9 mouse cellular contexts compared by ENCODE assay signal in genomic region chr5:131430109-131430508, GRCm38 (mm10).
DNase-seq lines count a peak whose midpoint lies in the region; ATAC-seq and TF ChIP-seq lines count a peak whose summit lies in the region.
"Had no signal": no experiment of that assay in that cellular context is flagged by ENCODE, and none has a peak within 500 bp of the region (broad histone marks: within the 10 kb centered on the region; RNA-seq: fewer than 3 reads in every experiment).

No protein-coding gene starts in this region.

- no peaks in the 10 kb centered on the region for H3K9me3 ChIP-seq in kidney, postnatal 0 days (replicated peaks; ENCODE audit: low read length)
- H3K9me3 ChIP-seq: embryonic facial prominence, embryonic 15.5 days had no signal

- H3K4me3 ChIP-seq in thymus, adult 2 months (ENCODE audit: control insufficient read depth, insufficient read depth, low read length): no peak overlapping the region
- H3K4me3 ChIP-seq in kidney, postnatal 0 days (replicated peaks; ENCODE audit: low read depth, low read length): no peak overlapping the region
- H3K4me3 ChIP-seq: embryonic facial prominence, embryonic 15.5 days had no signal

- no peak overlapping the region for H3K4me2 ChIP-seq in kidney, postnatal 0 days (ENCODE audit: low read length)
- H3K4me2 ChIP-seq: embryonic facial prominence, embryonic 15.5 days had no signal

- DNase-seq in thymus, adult 2 months: peak; percentile 17
- no peak for DNase-seq in thymus, postnatal 36 days
- DNase-seq in forelimb bud, embryonic 11.5 days (ENCODE audit: low read depth, low spot score): peak; percentile 78
- DNase-seq in kidney, postnatal 0 days (ENCODE audit: low spot score): peak; percentile 76
- peak; percentile 14 to 38 for DNase-seq in lung, adult 18-20 months
- DNase-seq in right cerebral cortex, adult 18-20 months: peak; percentile 53

- H3K27me3 ChIP-seq in thymus, adult 2 months (ENCODE audit: control insufficient read depth, insufficient read depth, low read length): no peaks in the 10 kb centered on the region
- no peaks in the 10 kb centered on the region for H3K27me3 ChIP-seq in kidney, postnatal 0 days (ENCODE audit: insufficient read depth, low read length)
- H3K27me3 ChIP-seq: embryonic facial prominence, embryonic 15.5 days had no signal

- no peaks in the 10 kb centered on the region for H3K36me3 ChIP-seq in thymus, adult 2 months (ENCODE audit: control insufficient read depth, insufficient read depth, low read length)
- H3K36me3 ChIP-seq in kidney, postnatal 0 days (ENCODE audit: insufficient read depth, low read length): no peaks in the 10 kb centered on the region
- H3K36me3 ChIP-seq: embryonic facial prominence, embryonic 15.5 days had no signal

- TF ChIP-seq CTCF in thymus, adult 2 months (IDR thresholded peaks at IDR 0.05; ENCODE audit: borderline replicate concordance, control insufficient read depth, extremely low read depth, insufficient read depth, low read length, poor library complexity): 0 out of 2 replicates have a peak, but pooled peaks have one; percentile 16
- TF ChIP-seq CTCF in kidney, postnatal 0 days (IDR thresholded peaks at IDR 0.05; ENCODE audit: low read depth): peak; percentile 90

- 32% methylated on average over 8 of the region's 8 CpGs for WGBS in thymus, adult 2 months
- WGBS in kidney, postnatal 0 days: 26% methylated on average over 8 of the region's 8 CpGs

- H3K4me1 ChIP-seq in thymus, adult 2 months (replicated peaks; ENCODE audit: control insufficient read depth, insufficient read depth, low read length): no peaks in the 10 kb centered on the region
- no peaks in the 10 kb centered on the region for H3K4me1 ChIP-seq in kidney, postnatal 0 days (replicated peaks; ENCODE audit: insufficient read depth, low read length)

- ATAC-seq in cerebellum, adult (ENCODE audit: insufficient number of reproducible peaks, low FRiP score, low TSS enrichment): peak; percentile 58; the same call in 1 of the 2 replicates
- peak; percentile 30 for ATAC-seq in kidney, postnatal 0 days (replicated peaks; ENCODE audit: low FRiP score, low read depth)
- ATAC-seq in CD4-positive, CD25-positive, alpha-beta regulatory T cell, adult 4 months: no peak

- TF ChIP-seq POLR2A in thymus, adult 2 months (IDR thresholded peaks at IDR 0.05; ENCODE audit: control insufficient read depth, extremely low read depth, insufficient read depth, low read length, poor library complexity): no peak

- H3K9ac ChIP-seq in kidney, postnatal 0 days (ENCODE audit: low read depth, low read length): no peak overlapping the region
- H3K9ac ChIP-seq: embryonic facial prominence, embryonic 15.5 days had no signal

- no peak overlapping the region for H3K27ac ChIP-seq in thymus, adult 2 months (ENCODE audit: control insufficient read depth, insufficient read depth, low read length)
- no peak overlapping the region for H3K27ac ChIP-seq in kidney, postnatal 0 days
- H3K27ac ChIP-seq: embryonic facial prominence, embryonic 15.5 days had no signal

Comparison
In these comparisons a context has a peak if more than half of its experiments do, and no peak if none do; other contexts are left out.
1. DNase-seq: peak in thymus, adult 2 months (single experiment), forelimb bud, embryonic 11.5 days (single experiment), kidney, postnatal 0 days (single experiment), lung, adult 18-20 months (2 of 2) and right cerebral cortex, adult 18-20 months (single experiment); none in thymus, postnatal 36 days (0 of 2).